Comparison of ENCODE assay signal across 9 mouse cellular contexts in the genomic region with DNA sequence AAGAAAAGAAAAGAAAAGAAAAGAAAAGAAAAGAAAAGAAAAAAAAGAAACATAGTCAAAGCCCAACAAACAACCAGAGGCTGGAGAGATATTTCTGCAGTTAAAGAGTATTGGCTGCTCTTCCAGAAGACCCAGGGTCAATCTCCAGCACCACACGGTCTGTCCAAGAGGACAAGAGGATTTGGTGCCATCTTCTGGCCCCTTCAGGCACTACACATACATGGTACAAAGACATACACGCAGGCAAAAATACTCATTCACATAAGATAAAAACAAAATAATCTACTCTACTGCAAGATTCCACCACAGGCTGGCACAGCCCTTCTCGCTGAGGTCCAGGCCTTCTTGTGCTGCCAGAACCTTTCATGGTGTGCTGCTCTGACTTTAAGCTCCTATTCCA. TPM values are rescaled to one million over a fixed set of nuclear protein-coding genes. Genes with fewer than 3 reads are reported as not detected.
A peak's percentile ranks its signal among the peaks of the same experiment; 100 is the strongest.
DNase-seq lines count a peak whose midpoint lies in the region; ATAC-seq and TF ChIP-seq lines count a peak whose summit lies in the region.
"Had no signal": no experiment of that assay in that cellular context is flagged by ENCODE, and none has a peak within 500 bp of the region (broad histone marks: within the 10 kb centered on the region; RNA-seq: fewer than 3 reads in every experiment).

No protein-coding gene starts in this region.

- ATAC-seq in intestine, embryonic 14.5 days (replicated peaks; ENCODE audit: low FRiP score, low TSS enrichment, low read depth): no peak
- ATAC-seq in intestine, embryonic 15.5 days: no peak
- ATAC-seq in megakaryocyte progenitor cell, adult 5-6 weeks (replicated peaks; ENCODE audit: poor library complexity): peak; percentile 87

- peak; percentile 66 for DNase-seq in intestine, embryonic 14.5 days (ENCODE audit: low spot score)
- DNase-seq in adipocyte (ENCODE audit: low spot score): peak; percentile 17
- peak; percentile 8 for DNase-seq in fibroblast of lung, adult 2 months (ENCODE audit: low read depth)
- DNase-seq in frontal cortex, postnatal 14 days (ENCODE audit: low spot score in 2 of 2): no peak
- DNase-seq in right cerebral cortex, postnatal 25 days: no peak

- no peak overlapping the region for H3K4me3 ChIP-seq in intestine, embryonic 14.5 days (ENCODE audit: low read depth, low read length)
- no peak overlapping the region for H3K4me3 ChIP-seq in intestine, embryonic 15.5 days (replicated peaks)
- no peak overlapping the region for H3K4me3 ChIP-seq in E14TG2a.4 (replicated peaks; ENCODE audit: low read length)
- H3K4me3 ChIP-seq: myocyte had no signal

- no peak overlapping the region for H3K9ac ChIP-seq in intestine, embryonic 14.5 days (ENCODE audit: low read length)
- H3K9ac ChIP-seq in intestine, embryonic 15.5 days: no peak overlapping the region

- H3K9me3 ChIP-seq in intestine, embryonic 14.5 days (ENCODE audit: control insufficient read depth, low read length): no peaks in the 10 kb centered on the region
- H3K9me3 ChIP-seq in intestine, embryonic 15.5 days: no peaks in the 10 kb centered on the region
- H3K9me3 ChIP-seq in E14TG2a.4 (ENCODE audit: low read length): no peaks in the 10 kb centered on the region

- 43% methylated on average over 3 of the region's 3 CpGs for WGBS in intestine, embryonic 14.5 days
- 36% methylated on average over 3 of the region's 3 CpGs for WGBS in intestine, embryonic 15.5 days

- H3K4me2 ChIP-seq in intestine, embryonic 14.5 days (ENCODE audit: low read length): no peak overlapping the region
- H3K4me2 ChIP-seq in intestine, embryonic 15.5 days (replicated peaks): no peak overlapping the region

- H3K27me3 ChIP-seq in intestine, embryonic 14.5 days (replicated peaks; ENCODE audit: control insufficient read depth, insufficient read depth, low read length): no peaks in the 10 kb centered on the region
- no peaks in the 10 kb centered on the region for H3K27me3 ChIP-seq in intestine, embryonic 15.5 days (replicated peaks)
- no peaks in the 10 kb centered on the region for H3K27me3 ChIP-seq in E14TG2a.4 (ENCODE audit: insufficient read depth, low read length)

- H3K4me1 ChIP-seq in intestine, embryonic 14.5 days (replicated peaks; ENCODE audit: control insufficient read depth, insufficient read depth, low read length): no peaks in the 10 kb centered on the region
- H3K4me1 ChIP-seq in intestine, embryonic 15.5 days (replicated peaks): no peaks in the 10 kb centered on the region
- 0 out of 2 replicates have a peak, but pooled peaks cover 3% of the 10 kb centered on the region for H3K4me1 ChIP-seq in E14TG2a.4 (replicated peaks; ENCODE audit: low read depth, low read length)

- H3K27ac ChIP-seq in intestine, embryonic 14.5 days (ENCODE audit: low read depth): no peak overlapping the region
- H3K27ac ChIP-seq in intestine, embryonic 15.5 days: no peak overlapping the region

- TF ChIP-seq CTCF in E14TG2a.4 (conservative IDR thresholded peaks at IDR 0.05; ENCODE audit: low read length): peak; percentile 67

- no peaks in the 10 kb centered on the region for H3K36me3 ChIP-seq in intestine, embryonic 14.5 days (ENCODE audit: control insufficient read depth, insufficient read depth, low read length)
- H3K36me3 ChIP-seq in intestine, embryonic 15.5 days: no peaks in the 10 kb centered on the region
- H3K36me3 ChIP-seq in E14TG2a.4 (ENCODE audit: insufficient read depth, low read length): no peaks in the 10 kb centered on the region

RNA-seq across cellular contexts. Expression of gene Ppp1r26, which starts 23.4 kb away (rescaled TPM):
- 4.5 and 5.2 TPM in 2 replicates for polyA plus RNA-seq in intestine, embryonic 14.5 days (2014; fragmentation: Nextera tagmentation; extraction: Ambion mirVana)
- polyA plus RNA-seq in intestine, embryonic 15.5 days (2015; fragmentation: Nextera tagmentation; extraction: Ambion mirVana): 2.7 and 2.8 TPM in 2 replicates
- 1.9 and 2.2 TPM in 2 replicates for total RNA-seq in megakaryocyte progenitor cell, adult 5-6 weeks (2015)
- total RNA-seq in megakaryocyte progenitor cell, adult 5-6 weeks (2017): 1.1 and 1.6 TPM in 2 replicates
- polyA plus RNA-seq: myocyte had no signal

RNA-seq across cellular contexts. Expression of gene 1700007K13Rik, which starts 43.0 kb away (rescaled TPM):
- polyA plus RNA-seq in intestine, embryonic 14.5 days (2014; fragmentation: Nextera tagmentation; extraction: Ambion mirVana): 0.28 TPM in 1 of 2 replicates, not detected in the other
- not detected in 2 replicates for polyA plus RNA-seq in intestine, embryonic 15.5 days (2015; fragmentation: Nextera tagmentation; extraction: Ambion mirVana)
- total RNA-seq in megakaryocyte progenitor cell, adult 5-6 weeks (2015): not detected in 2 replicates
- not detected in 2 replicates for total RNA-seq in megakaryocyte progenitor cell, adult 5-6 weeks (2017)

RNA-seq across cellular contexts. Expression of gene Mrps2, which starts 44.7 kb away (rescaled TPM):
- polyA plus RNA-seq in intestine, embryonic 14.5 days (2014; fragmentation: Nextera tagmentation; extraction: Ambion mirVana): 64.4 and 69.1 TPM in 2 replicates
- 62.4 and 66.0 TPM in 2 replicates for polyA plus RNA-seq in intestine, embryonic 15.5 days (2015; fragmentation: Nextera tagmentation; extraction: Ambion mirVana)
- 64.8 and 71.0 TPM in 2 replicates for total RNA-seq in megakaryocyte progenitor cell, adult 5-6 weeks (2015)
- total RNA-seq in megakaryocyte progenitor cell, adult 5-6 weeks (2017): 31.2 and 32.5 TPM in 2 replicates

Comparison
In these comparisons a context has a peak if more than half of its experiments do, and no peak if none do; other contexts are left out.
1. DNase-seq: peak in intestine, embryonic 14.5 days (single experiment), adipocyte (single experiment) and fibroblast of lung, adult 2 months (single experiment); none in frontal cortex, postnatal 14 days (0 of 2) and right cerebral cortex, postnatal 25 days (single experiment).